Mouse (Mus musculus) heart, embryonic 12.5 days (tissue): ENCODE results near the gene Epn1. TPM values are rescaled to one million over a fixed set of nuclear protein-coding genes. Genes with fewer than 3 reads are reported as not detected.

Experiments
- ATAC-seq: fragments of 200-750 bp; cut with Nextera tagmentation; 2 replicates; pipeline ENCODE4 v1.8.0; 2017; ENCODE audit warnings: moderate TSS enrichment, moderate library complexity; ENCODE audit not compliant: insufficient number of reproducible peaks, low FRiP score
- H3K27ac ChIP-seq: fragments of 300-500 bp; sonication (generic); 2 replicates; pipeline ENCODE4 v1.5.1; 2016; ENCODE audit warnings: mild to moderate bottlenecking, moderate library complexity; ENCODE audit not compliant: poor library complexity, severe bottlenecking
- H3K27me3 ChIP-seq: fragments of 300-500 bp; sonication (generic); replicated peaks from 2 replicates; pipeline ENCODE4 v1.6.1; 2016; ENCODE audit warnings: mild to moderate bottlenecking, moderate library complexity
- H3K36me3 ChIP-seq: fragments of 300-500 bp; sonication (generic); 2 replicates; pipeline ENCODE4 v1.6.1; 2016; ENCODE audit warnings: mild to moderate bottlenecking, moderate library complexity
- H3K4me1 ChIP-seq: fragments of 300-500 bp; sonication (generic); replicated peaks from 2 replicates; pipeline ENCODE4 v1.6.1; 2016; ENCODE audit warnings: mild to moderate bottlenecking
- H3K4me2 ChIP-seq: fragments of 300-500 bp; sonication (generic); 2 replicates; pipeline ENCODE4 v1.6.1; 2016; ENCODE audit warnings: mild to moderate bottlenecking, moderate library complexity
- H3K4me3 ChIP-seq: fragments of 300-500 bp; sonication (generic); 2 replicates; pipeline ENCODE4 v1.5.1; 2016; ENCODE audit warnings: mild to moderate bottlenecking
- H3K9ac ChIP-seq: fragments of 300-500 bp; sonication (generic); 2 replicates; pipeline ENCODE4 v1.6.1; 2016; ENCODE audit warnings: mild to moderate bottlenecking, moderate library complexity
- H3K9me3 ChIP-seq: fragments of 300-500 bp; sonication (generic); replicated peaks from 2 replicates; pipeline ENCODE4 v1.6.1; 2016; ENCODE audit warnings: mild to moderate bottlenecking, moderate library complexity
- WGBS: fragments of 180-500 bp; shearing (Covaris S2); methylation state at CpG from one replicate; pipeline ENCODE4 v1.1.7; 2016; 5-methylcytosine and 5-hydroxymethylcytosine counted together
- polyA plus RNA-seq: library from polyadenylated mRNA; unstranded; fragments of >200 nt; fragmentation: Nextera tagmentation; extraction: Ambion mirVana; gene quantifications from 2 replicates; pipeline ENCODE4 v1.2.1, GENCODE M21; 2016

Gene Epn1
- 52.1 TPM in 2 replicates for polyA plus RNA-seq

DNA sequence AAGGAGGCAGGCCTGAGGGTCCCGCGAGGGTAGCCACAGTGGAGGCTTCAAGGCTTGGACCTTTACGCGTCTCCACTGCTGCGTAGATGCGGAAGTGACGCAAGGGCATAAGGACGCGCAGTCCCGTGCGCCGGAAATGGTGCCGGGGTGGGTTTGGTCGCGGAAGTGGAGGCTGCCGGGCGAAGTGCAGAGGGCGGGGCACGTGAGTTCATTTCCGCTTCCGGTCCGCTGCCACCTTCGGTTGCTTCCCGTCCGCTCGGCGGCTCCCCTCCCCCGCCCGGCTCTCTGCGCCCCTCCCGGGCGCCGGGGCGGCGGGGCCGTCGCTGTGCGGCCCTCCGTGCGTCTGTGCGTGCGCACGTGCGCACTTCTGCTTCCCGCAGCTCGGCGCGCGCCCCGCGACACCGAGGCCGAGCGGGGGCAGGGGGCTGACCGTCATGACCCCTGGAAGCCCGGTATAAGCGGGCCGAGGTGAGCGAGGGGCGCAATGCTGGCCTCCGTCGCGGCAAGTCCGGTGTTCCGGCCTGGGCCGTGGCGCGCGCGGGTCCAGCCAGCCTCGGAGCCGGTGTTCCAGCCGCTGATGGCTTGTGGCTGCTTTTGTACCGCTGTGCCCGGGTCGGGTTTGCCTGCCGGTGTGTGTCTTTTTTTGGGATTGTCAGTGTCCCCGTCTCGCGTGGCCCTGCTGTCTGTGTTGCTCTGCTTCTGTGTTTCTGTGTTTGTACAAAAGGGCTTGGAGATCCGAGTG lies at the start of gene Epn1:
Gene Epn1, plus strand, starts transcription at position 226 of the 742 bp plus-strand sequence.
- Histone ChIP-seq H3K9ac (peak within 1 kb of the TSS; percentile 98), H3K36me3 (peaks cover 57% of the 10 kb centered on the region), H3K4me1 (peaks cover 35% of the 10 kb centered on the region), H3K27me3 (no peaks in the 10 kb centered on the region), H3K4me3 (peak within 1 kb of the TSS; percentile 98), H3K9me3 (no peaks in the 10 kb centered on the region), H3K27ac (peak within 1 kb of the TSS; percentile 96), H3K4me2 (peak within 1 kb of the TSS; percentile 86)
- WGBS: under 1% methylated on average over 79 of the region's 81 CpGs
- ATAC-seq: peak; percentile 95

DNA sequence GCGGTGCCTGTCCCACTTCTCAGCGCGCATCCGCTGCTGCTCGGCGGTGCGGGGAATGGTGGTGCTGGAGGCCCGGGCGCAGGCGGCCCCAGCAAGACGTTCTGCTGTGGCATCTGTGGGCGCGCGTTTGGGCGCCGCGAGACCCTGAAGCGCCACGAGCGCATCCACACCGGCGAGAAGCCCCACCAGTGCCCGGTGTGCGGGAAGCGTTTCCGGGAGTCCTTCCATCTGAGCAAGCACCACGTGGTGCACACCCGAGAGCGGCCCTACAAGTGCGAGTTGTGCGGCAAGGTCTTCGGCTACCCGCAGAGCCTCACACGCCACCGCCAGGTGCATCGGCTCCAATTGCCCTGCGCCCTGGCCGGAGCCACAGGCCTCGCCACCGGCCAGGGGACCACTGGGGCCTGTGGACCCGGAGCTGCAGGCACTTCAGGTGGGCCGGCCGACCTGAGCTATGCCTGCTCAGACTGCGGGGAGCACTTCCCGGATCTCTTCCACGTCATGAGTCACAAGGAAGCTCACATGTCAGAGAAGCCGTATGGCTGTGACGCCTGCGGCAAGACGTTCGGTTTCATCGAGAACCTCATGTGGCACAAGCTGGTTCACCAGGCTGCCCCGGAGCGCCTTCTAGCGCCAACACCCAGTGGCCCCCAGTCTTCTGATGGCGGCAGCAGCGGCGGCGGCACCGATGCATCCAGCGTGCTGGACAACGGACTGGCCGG lies 49.3 kb upstream of the Epn1 start:
- H3K4me1 ChIP-seq: no peaks in the 10 kb centered on the region
- no peak for ATAC-seq
- no peak overlapping the region for H3K27ac ChIP-seq
- 81% methylated on average over 63 of the region's 63 CpGs for WGBS
- H3K4me3 ChIP-seq: no peak overlapping the region
- H3K36me3 ChIP-seq: peaks cover 98% of the 10 kb centered on the region
- no peak overlapping the region for H3K4me2 ChIP-seq
- peaks cover 54% of the 10 kb centered on the region for H3K9me3 ChIP-seq
- no peaks in the 10 kb centered on the region for H3K27me3 ChIP-seq
- H3K9ac ChIP-seq: no peak overlapping the region

DNA sequence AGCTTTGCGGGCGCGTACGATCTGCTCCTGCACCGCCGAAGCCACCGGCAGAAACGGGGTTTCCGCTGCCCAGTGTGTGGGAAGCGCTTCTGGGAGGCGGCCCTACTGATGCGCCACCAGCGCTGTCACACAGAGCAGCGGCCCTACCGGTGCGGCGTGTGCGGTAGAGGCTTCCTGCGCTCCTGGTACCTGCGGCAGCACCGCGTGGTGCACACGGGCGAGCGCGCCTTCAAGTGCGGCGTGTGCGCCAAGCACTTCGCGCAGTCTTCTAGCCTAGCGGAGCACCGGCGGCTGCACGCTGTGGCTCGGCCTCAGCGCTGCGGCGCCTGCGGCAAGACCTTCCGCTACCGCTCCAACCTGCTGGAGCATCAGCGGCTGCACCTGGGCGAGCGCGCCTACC lies 48.5 kb upstream of the Epn1 start:
- Histone ChIP-seq H3K36me3 (peaks cover 98% of the 10 kb centered on the region), H3K4me2 (no peak overlapping the region), H3K4me3 (no peak overlapping the region), H3K4me1 (no peaks in the 10 kb centered on the region), H3K27me3 (no peaks in the 10 kb centered on the region), H3K9me3 (peaks cover 56% of the 10 kb centered on the region), H3K9ac (no peak overlapping the region), H3K27ac (no peak overlapping the region)
- no peak for ATAC-seq
- whole genome bisulfite sequencing: 77% methylated on average over 46 of the region's 46 CpGs

DNA sequence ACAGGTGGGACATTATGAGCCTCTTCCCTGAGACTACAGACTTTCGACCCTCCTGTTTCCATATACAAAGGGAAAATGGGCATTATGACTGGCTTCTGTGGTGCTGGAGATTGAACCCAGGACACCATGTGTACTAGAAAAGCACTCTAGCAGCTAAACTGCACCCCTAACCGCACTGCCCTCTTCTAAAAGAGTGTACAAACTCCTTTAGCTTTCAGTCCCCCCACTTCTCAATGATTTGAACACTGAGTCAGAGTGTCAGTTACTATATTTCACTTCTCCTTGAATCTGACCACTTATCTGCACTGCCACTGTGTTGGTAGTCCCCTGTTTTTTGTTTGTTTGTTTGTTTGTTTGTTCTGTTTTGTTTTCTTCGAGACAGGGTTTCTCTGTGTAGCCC lies 46.2 kb upstream of the Epn1 start, which contains the start of gene 4632433K11Rik:
Gene 4632433K11Rik, plus strand, starts transcription at position 301 of the 400 bp plus-strand sequence.
- Histone ChIP-seq H3K36me3 (peaks cover 77% of the 10 kb centered on the region), H3K4me1 (peaks cover 7% of the 10 kb centered on the region), H3K27me3 (no peaks in the 10 kb centered on the region), H3K4me3 (no peak within 1 kb of the TSS), H3K27ac (no peak within 1 kb of the TSS), H3K4me2 (no peak within 1 kb of the TSS), H3K9ac (no peak within 1 kb of the TSS), H3K9me3 (peaks cover 48% of the 10 kb centered on the region)
- WGBS: 84% methylated on average over 3 of the region's 3 CpGs
- no peak for ATAC-seq

DNA sequence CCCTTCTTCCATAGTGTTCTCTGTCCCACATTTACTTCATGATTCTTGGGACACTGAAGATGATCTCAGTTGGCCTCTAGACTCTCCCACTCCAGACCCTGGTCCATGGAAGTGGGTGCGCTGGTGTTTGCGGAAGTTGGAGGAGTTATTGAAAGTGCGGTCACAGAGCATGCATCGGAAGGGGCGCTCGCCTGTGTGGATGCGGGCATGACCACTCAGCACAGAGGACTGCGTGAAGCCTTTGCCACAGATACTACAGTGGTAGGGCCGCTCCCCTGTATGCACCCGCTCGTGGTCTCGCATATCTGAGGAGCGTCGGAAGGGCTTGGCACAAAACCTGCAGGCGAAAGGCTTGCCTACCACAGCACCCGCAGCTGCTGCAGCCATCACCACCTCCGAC lies 44.4 kb upstream of the Epn1 start:
- peaks cover 59% of the 10 kb centered on the region for H3K36me3 ChIP-seq
- peaks cover 30% of the 10 kb centered on the region for H3K9me3 ChIP-seq
- H3K4me2 ChIP-seq: no peak overlapping the region
- H3K27ac ChIP-seq: no peak overlapping the region
- H3K4me3 ChIP-seq: no peak overlapping the region
- peaks cover 10% of the 10 kb centered on the region for H3K4me1 ChIP-seq
- H3K9ac ChIP-seq: no peak overlapping the region
- H3K27me3 ChIP-seq: no peaks in the 10 kb centered on the region
- 94% methylated on average over 17 of the region's 17 CpGs for WGBS
- ATAC-seq: no peak

DNA sequence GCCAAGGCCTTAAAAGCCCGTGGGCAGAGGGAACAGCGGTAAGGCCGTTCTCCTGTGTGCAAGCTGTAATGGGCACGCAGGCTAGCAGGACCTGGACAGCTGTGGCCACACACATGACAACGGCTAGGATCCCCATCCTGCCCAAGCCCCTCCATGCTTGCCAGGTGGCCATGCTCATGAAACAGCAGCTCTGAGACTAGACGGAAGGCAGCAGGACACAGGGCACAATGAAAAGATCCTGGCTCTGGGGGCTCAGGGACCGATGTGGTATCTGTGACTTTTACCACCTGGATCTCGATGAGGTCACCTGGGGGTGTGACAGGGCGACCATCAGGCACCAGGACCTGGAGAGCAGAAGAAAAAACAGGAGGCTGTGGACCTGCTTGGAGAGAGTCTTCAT lies 43.9 kb upstream of the Epn1 start:
- no peak overlapping the region for H3K4me3 ChIP-seq
- H3K4me2 ChIP-seq: no peak overlapping the region
- ATAC-seq: no peak
- H3K27ac ChIP-seq: no peak overlapping the region
- peaks cover 54% of the 10 kb centered on the region for H3K36me3 ChIP-seq
- no peaks in the 10 kb centered on the region for H3K27me3 ChIP-seq
- peaks cover 25% of the 10 kb centered on the region for H3K9me3 ChIP-seq
- peaks cover 10% of the 10 kb centered on the region for H3K4me1 ChIP-seq
- WGBS: 89% methylated on average over 9 of the region's 9 CpGs
- no peak overlapping the region for H3K9ac ChIP-seq

DNA sequence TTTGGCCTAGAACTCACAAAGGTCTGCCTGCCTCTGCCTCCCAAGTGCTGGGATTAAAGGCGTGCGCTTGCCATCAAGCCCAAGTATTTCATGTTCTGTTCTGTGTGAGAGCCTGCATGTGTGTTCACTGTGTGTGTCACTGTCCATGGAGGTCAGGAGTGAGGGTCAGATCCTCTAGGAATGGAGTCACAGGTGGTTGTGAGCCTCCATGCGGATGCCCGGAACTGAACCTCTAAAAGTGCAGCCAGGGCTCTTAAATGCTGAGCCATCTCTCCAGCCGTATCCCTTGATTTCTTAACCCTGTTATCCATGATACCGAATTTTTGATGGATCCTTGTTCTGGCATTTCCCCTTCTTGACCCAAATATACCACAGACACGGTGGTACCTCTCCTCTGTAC lies 43.0 kb upstream of the Epn1 start:
- no peaks in the 10 kb centered on the region for H3K27me3 ChIP-seq
- no peak for ATAC-seq

DNA sequence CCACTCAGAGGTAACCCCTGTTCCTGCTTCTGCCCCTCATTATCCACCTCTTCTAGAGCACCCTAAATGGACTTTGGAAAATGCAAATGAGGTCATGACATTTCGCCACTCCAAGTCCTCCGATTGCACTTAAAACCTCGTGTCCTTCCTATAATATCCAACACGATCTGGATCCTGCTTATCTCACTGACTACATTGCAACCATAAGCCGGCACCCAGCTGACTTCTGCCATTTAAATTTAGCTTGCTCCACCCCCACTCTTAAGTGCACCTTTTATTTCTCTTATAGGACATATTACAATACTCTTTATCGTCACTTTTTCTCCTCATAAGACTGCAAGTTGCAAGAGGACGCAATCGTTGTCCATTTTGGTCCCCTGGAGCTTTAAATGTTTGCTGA lies 42.6 kb upstream of the Epn1 start:
- H3K4me1 ChIP-seq: peaks cover 10% of the 10 kb centered on the region
- H3K27ac ChIP-seq: peak overlapping the region; percentile 92; the same call in 1 of the 2 replicates
- peaks cover 47% of the 10 kb centered on the region for H3K36me3 ChIP-seq
- 76% methylated on average over 8 of the region's 8 CpGs for WGBS
- H3K4me3 ChIP-seq: peak overlapping the region; percentile 66
- peaks cover 12% of the 10 kb centered on the region for H3K9me3 ChIP-seq
- H3K27me3 ChIP-seq: no peaks in the 10 kb centered on the region
- H3K4me2 ChIP-seq: peak overlapping the region; percentile 65
- ATAC-seq: no peak
- H3K9ac ChIP-seq: 0 out of 2 replicates have a peak overlapping the region, but pooled peaks have one; percentile 77

More for the DNA sequence above, 43.0 kb upstream of the Epn1 start:
- H3K27ac ChIP-seq: no peak overlapping the region
- H3K9me3 ChIP-seq: peaks cover 16% of the 10 kb centered on the region
- H3K36me3 ChIP-seq: peaks cover 51% of the 10 kb centered on the region
- WGBS: 86% methylated on average over 7 of the region's 7 CpGs
- peaks cover 10% of the 10 kb centered on the region for H3K4me1 ChIP-seq
- no peak overlapping the region for H3K9ac ChIP-seq
- no peak overlapping the region for H3K4me3 ChIP-seq
- H3K4me2 ChIP-seq: no peak overlapping the region

DNA sequence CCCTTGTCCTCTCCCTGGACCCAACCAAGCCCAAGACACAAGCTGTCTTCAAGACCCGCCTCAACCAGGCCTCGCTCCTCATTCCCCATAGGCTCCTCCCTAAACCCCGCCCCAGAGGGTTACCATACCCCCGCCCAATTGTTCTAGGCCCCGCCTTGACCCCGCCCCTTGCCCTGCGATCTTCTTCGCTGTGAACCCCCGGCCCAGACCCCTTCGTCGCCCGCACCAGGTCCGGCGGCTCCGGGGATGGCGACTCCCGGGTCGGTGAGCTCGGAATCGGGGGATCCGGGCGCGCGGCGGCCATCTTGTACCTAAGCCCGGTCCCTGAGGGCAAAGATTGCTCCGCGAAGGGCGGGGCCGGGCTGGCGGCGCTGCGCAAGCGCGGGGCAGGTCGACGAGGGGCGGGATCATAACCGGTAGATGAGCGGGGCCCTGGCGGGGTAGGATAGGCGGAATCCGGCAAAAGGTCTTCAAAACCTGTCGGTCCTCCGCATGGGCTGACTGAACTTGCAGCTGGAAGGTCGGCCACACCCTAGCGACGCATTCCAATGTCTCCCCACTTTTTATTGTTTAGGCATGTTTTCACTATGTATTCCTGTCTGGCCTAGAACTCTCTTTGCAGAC lies 41.8 kb upstream of the Epn1 start, which contains the start of gene Zfp784:
Gene Zfp784, minus strand, starts transcription at position 338 of the 624 bp plus-strand sequence.
- Histone ChIP-seq H3K9me3 (peaks cover 6% of the 10 kb centered on the region), H3K4me2 (peak within 1 kb of the TSS; percentile 65), H3K4me3 (peak within 1 kb of the TSS; percentile 66), H3K27me3 (no peaks in the 10 kb centered on the region), H3K9ac (peak within 1 kb of the TSS; percentile 77), H3K27ac (peak within 1 kb of the TSS; percentile 92), H3K4me1 (peaks cover 10% of the 10 kb centered on the region), H3K36me3 (peaks cover 39% of the 10 kb centered on the region)
- WGBS: under 1% methylated on average over 48 of the region's 48 CpGs
- ATAC-seq: peak; percentile 97

DNA sequence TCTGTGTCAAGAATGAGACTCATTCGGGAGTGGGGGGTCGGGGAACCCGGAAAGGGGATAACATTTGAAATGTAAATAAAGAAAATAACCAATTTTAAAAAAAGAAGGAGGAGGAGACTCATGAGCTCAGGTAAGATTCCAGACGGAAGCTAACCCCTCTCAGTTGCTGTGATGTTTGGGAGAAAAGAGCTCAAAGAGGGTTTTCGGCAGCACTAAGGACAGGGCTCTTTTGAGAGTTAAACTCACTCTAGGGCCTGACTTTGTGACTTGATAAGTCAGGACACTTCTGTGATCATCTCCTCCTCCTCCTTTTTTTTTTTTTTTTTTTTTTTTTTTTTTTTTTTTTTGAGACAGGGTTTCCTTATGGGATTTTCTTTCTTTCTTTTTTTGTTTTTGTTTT lies 41.1 kb upstream of the Epn1 start:
- H3K36me3 ChIP-seq: peaks cover 32% of the 10 kb centered on the region
- no peak for ATAC-seq
- H3K9me3 ChIP-seq: peaks cover 6% of the 10 kb centered on the region
- peak overlapping the region; percentile 66 for H3K4me3 ChIP-seq
- H3K4me2 ChIP-seq: peak overlapping the region; percentile 65
- H3K27me3 ChIP-seq: no peaks in the 10 kb centered on the region
- H3K27ac ChIP-seq: peak overlapping the region; percentile 92; the same call in 1 of the 2 replicates
- H3K4me1 ChIP-seq: peaks cover 10% of the 10 kb centered on the region
- H3K9ac ChIP-seq: peak overlapping the region; percentile 77
- WGBS: 37% methylated on average over 5 of the region's 5 CpGs

DNA sequence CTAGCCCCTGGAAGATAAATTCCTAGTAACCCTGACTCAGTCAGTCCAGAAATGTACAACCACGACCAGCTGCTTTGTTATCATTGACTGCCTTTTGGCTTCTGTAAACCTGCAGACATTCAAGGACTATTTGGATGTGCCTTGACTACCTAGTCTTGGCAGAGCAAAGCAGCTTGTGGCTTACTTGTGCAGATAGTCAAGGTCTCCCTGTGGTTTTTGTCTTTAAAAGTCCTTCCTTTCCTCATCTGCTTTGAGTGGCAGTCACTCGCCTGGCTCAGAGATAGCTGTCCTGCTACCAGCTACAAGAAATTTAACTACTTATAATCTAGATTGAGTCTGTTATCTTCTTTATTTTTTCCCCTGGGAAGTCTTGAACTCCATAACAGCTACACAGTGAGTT lies 35.1 kb upstream of the Epn1 start:
- H3K9me3 ChIP-seq: no peaks in the 10 kb centered on the region
- no peak overlapping the region for H3K4me3 ChIP-seq
- H3K27ac ChIP-seq: no peak overlapping the region
- no peak for ATAC-seq
- no peak overlapping the region for H3K9ac ChIP-seq
- WGBS: 63% methylated on average over 2 of the region's 2 CpGs
- 0 out of 2 replicates have a peak, but pooled peaks cover 1% of the 10 kb centered on the region for H3K4me1 ChIP-seq
- H3K27me3 ChIP-seq: no peaks in the 10 kb centered on the region
- H3K4me2 ChIP-seq: no peak overlapping the region
- peaks cover 6% of the 10 kb centered on the region for H3K36me3 ChIP-seq
